Mouse (Mus musculus) heart, embryonic 14.5 days (tissue): ENCODE data around the gene Olfr554. TPM values are rescaled to one million over a fixed set of nuclear protein-coding genes. Genes with fewer than 3 reads are reported as not detected.

ENCODE experiments used
- polyA plus RNA-seq: library from polyadenylated mRNA; unstranded; fragments of >200 nt; fragmentation: Nextera tagmentation; extraction: Ambion mirVana; gene quantifications from 2 replicates; pipeline ENCODE4 v1.2.1, GENCODE M21; 2014

The Olfr554 gene
- polyA plus RNA-seq, 1 experiment from 2014 or later = not detected

Other genes starting within 250 kb of the Olfr554 start
- 119 TPM in 2 replicates for gene Rrm1, start 196.7 kb upstream of the Olfr554 start, polyA plus RNA-seq
- 0.27 and 0.41 TPM in 2 replicates for gene Olfr543, start 156.8 kb upstream of the Olfr554 start, polyA plus RNA-seq
- 0.12 and 0.13 TPM in 2 replicates for gene Olfr544, start 150.1 kb upstream of the Olfr554 start, polyA plus RNA-seq
- not detected in 2 replicates for gene Olfr545, start 138.9 kb upstream of the Olfr554 start, polyA plus RNA-seq
- gene Olfr547, start 103.7 kb upstream of the Olfr554 start, polyA plus RNA-seq = not detected in 2 replicates
- not detected in 2 replicates for gene Olfr548-ps1, start 97.5 kb upstream of the Olfr554 start, polyA plus RNA-seq
- not detected in 2 replicates for gene Olfr549, start 88.6 kb upstream of the Olfr554 start, polyA plus RNA-seq
- gene Trim21, start 72.9 kb upstream of the Olfr554 start, polyA plus RNA-seq = 0.57 and 0.96 TPM in 2 replicates
- gene Olfr550, start 67.0 kb upstream of the Olfr554 start, polyA plus RNA-seq = not detected in 2 replicates
- not detected in 2 replicates for gene Olfr551, start 46.5 kb upstream of the Olfr554 start, polyA plus RNA-seq
- gene Olfr552, start 40.7 kb upstream of the Olfr554 start, polyA plus RNA-seq = not detected in 2 replicates
- gene Olfr553, start 20.2 kb upstream of the Olfr554 start, polyA plus RNA-seq = not detected in 2 replicates
- not detected in 2 replicates for gene Olfr555, start 20.4 kb downstream of the Olfr554 start, polyA plus RNA-seq
- gene Olfr556, start 26.5 kb downstream of the Olfr554 start, polyA plus RNA-seq = not detected in 2 replicates
- gene Trim68, start 48.9 kb downstream of the Olfr554 start, polyA plus RNA-seq = 13.5 and 16.3 TPM in 2 replicates
- gene Olfr557, start 57.5 kb downstream of the Olfr554 start, polyA plus RNA-seq = not detected in 2 replicates
- 0.20 and 0.30 TPM in 2 replicates for gene Olfr558, start 63.8 kb downstream of the Olfr554 start, polyA plus RNA-seq
- not detected in 2 replicates for gene Olfr33, start 80.6 kb downstream of the Olfr554 start, polyA plus RNA-seq
- gene Olfr559, start 89.1 kb downstream of the Olfr554 start, polyA plus RNA-seq = 0.12 TPM in 1 of 2 replicates, not detected in the other
- not detected in 2 replicates for gene Olfr560, start 120.9 kb downstream of the Olfr554 start, polyA plus RNA-seq
- gene Olfr78, start 121.0 kb downstream of the Olfr554 start, polyA plus RNA-seq = not detected in 2 replicates
- not detected in 2 replicates for gene Olfr561, start 132.8 kb downstream of the Olfr554 start, polyA plus RNA-seq
- gene Olfr564, start 165.0 kb downstream of the Olfr554 start, polyA plus RNA-seq = not detected in 2 replicates
- not detected in 2 replicates for gene Olfr566, start 220.3 kb downstream of the Olfr554 start, polyA plus RNA-seq
- gene Olfr568, start 238.7 kb downstream of the Olfr554 start, polyA plus RNA-seq = not detected in 2 replicates